Mouse (Mus musculus): ENCODE results near the gene Cog2.

GRCm38 (mm10) chr8:124572430-124572775 is 51.8 kb downstream of the Cog2 start:
- TF ChIP-seq CTCF (IDR thresholded peaks at IDR 0.05), result no peak
- TF ChIP-seq POLR2A (IDR thresholded peaks at IDR 0.05; ENCODE audit: insufficient read depth, low read depth, low read length), result no peak

Measured in heart, adult 2 months (tissue).